Mouse (Mus musculus): ENCODE measurements around the gene Zscan4-ps3. TPM values are rescaled to one million over a fixed set of nuclear protein-coding genes. Genes with fewer than 3 reads are reported as not detected.

Gene Zscan4-ps3
- polyA plus RNA-seq (2014; fragmentation: Illumina TruSeq; extraction: RNeasy Lipid Tissue Mini Kit (QIAGEN cat#74804)) = not detected

DNA sequence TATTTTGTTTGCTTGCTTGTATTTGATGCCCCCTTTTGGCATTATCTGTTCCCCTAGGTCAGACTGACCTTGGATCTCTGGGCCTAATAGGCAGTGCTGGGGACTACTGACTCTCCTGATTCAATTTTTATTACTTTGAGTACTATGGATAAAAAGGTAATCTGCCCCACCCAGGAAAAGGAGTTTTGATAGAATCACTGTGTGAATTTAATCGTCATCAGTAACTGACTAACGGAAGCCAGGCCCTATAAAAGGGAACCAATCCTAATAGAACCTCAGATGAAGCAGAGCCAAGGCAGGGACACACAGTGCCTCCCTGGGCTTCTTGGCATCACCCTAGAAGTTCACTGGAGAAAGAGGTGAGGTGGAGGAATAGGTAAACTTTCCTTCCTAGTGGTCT is at the start of gene Zscan4-ps3:
Gene Zscan4-ps3 (plus strand): TSS at position 301 of the 400 bp plus-strand sequence.

Other genes with a start within 250 kb of the Zscan4-ps3 start
- not detected for gene Zscan4f, start 211.4 kb upstream of the Zscan4-ps3 start, polyA plus RNA-seq (2014; fragmentation: Illumina TruSeq; extraction: RNeasy Lipid Tissue Mini Kit (QIAGEN cat#74804))
- gene Zscan4-ps2, start 95.0 kb upstream of the Zscan4-ps3 start, polyA plus RNA-seq (2014; fragmentation: Illumina TruSeq; extraction: RNeasy Lipid Tissue Mini Kit (QIAGEN cat#74804)) = not detected
- gene Vmn1r72, start 70.8 kb downstream of the Zscan4-ps3 start, polyA plus RNA-seq (2014; fragmentation: Illumina TruSeq; extraction: RNeasy Lipid Tissue Mini Kit (QIAGEN cat#74804)) = not detected
- not detected for gene Vmn1r73, start 121.0 kb downstream of the Zscan4-ps3 start, polyA plus RNA-seq (2014; fragmentation: Illumina TruSeq; extraction: RNeasy Lipid Tissue Mini Kit (QIAGEN cat#74804))
- gene Vmn1r74, start 224.7 kb downstream of the Zscan4-ps3 start, polyA plus RNA-seq (2014; fragmentation: Illumina TruSeq; extraction: RNeasy Lipid Tissue Mini Kit (QIAGEN cat#74804)) = not detected

Measured in ovary, adult 10 weeks (tissue).